Comparison of ENCODE assay signal across 8 mouse cellular contexts in genomic region chr15:84631560-84631959, GRCm38 (mm10). TPM values are rescaled to one million over a fixed set of nuclear protein-coding genes. Genes with fewer than 3 reads are reported as not detected.
DNase-seq lines count a peak whose midpoint lies in the region; ATAC-seq and TF ChIP-seq lines count a peak whose summit lies in the region.

No protein-coding gene starts in this region.

- H3K27ac ChIP-seq in embryonic facial prominence, embryonic 10.5 days (replicated peaks), result no peak overlapping the region
- H3K27ac ChIP-seq in heart, postnatal 0 days (ENCODE audit: low read depth), result no peak overlapping the region
- H3K27ac ChIP-seq in liver, postnatal 0 days (ENCODE audit: low read depth), result no peak overlapping the region

- H3K36me3 ChIP-seq in embryonic facial prominence, embryonic 10.5 days (replicated peaks), result no peaks in the 10 kb centered on the region
- no peaks in the 10 kb centered on the region for H3K36me3 ChIP-seq in heart, postnatal 0 days (replicated peaks; ENCODE audit: control insufficient read depth, insufficient read depth, low read length)
- H3K36me3 ChIP-seq in liver, postnatal 0 days (replicated peaks; ENCODE audit: insufficient read depth, low read length), result no peaks in the 10 kb centered on the region

- H3K4me3 ChIP-seq in embryonic facial prominence, embryonic 10.5 days, result no peak overlapping the region
- no peak overlapping the region for H3K4me3 ChIP-seq in heart, postnatal 0 days (ENCODE audit: low read depth, low read length)
- no peak overlapping the region for H3K4me3 ChIP-seq in liver, postnatal 0 days (ENCODE audit: low read depth, low read length)

- no peak for TF ChIP-seq EP300 in heart, postnatal 0 days (IDR thresholded peaks at IDR 0.05; ENCODE audit: low read depth)
- no peak for TF ChIP-seq EP300 in liver, postnatal 0 days (IDR thresholded peaks at IDR 0.05; ENCODE audit: low read depth)

- TF ChIP-seq CTCF in heart, postnatal 0 days (IDR thresholded peaks at IDR 0.05; ENCODE audit: low read depth), result peak; percentile 99
- peak; percentile 99 for TF ChIP-seq CTCF in liver, postnatal 0 days (IDR thresholded peaks at IDR 0.05; ENCODE audit: low read depth)

- peak; percentile 67 for ATAC-seq in heart, postnatal 0 days (ENCODE audit: insufficient read depth, low read depth)
- ATAC-seq in liver, postnatal 0 days, result peak; percentile 62; the same call in 1 of the 2 replicates
- ATAC-seq in neutrophil, adult 5-6 weeks (ENCODE audit: extremely low read depth, insufficient number of reproducible peaks, low FRiP score, poor library complexity, severe bottlenecking), result peak; percentile 72

- no peak overlapping the region for H3K4me2 ChIP-seq in heart, postnatal 0 days (ENCODE audit: low read depth, low read length)
- H3K4me2 ChIP-seq in liver, postnatal 0 days (ENCODE audit: low read depth, low read length), result no peak overlapping the region

- H3K9ac ChIP-seq in heart, postnatal 0 days (replicated peaks; ENCODE audit: low read depth, low read length), result no peak overlapping the region
- no peak overlapping the region for H3K9ac ChIP-seq in liver, postnatal 0 days (replicated peaks)

- 0 out of 2 replicates have a peak, but pooled peaks cover under 1% of the 10 kb centered on the region for H3K4me1 ChIP-seq in embryonic facial prominence, embryonic 10.5 days
- H3K4me1 ChIP-seq in heart, postnatal 0 days (ENCODE audit: control insufficient read depth, insufficient read depth), result no peaks in the 10 kb centered on the region
- H3K4me1 ChIP-seq in liver, postnatal 0 days (ENCODE audit: insufficient read depth), result no peaks in the 10 kb centered on the region

- no peaks in the 10 kb centered on the region for H3K9me3 ChIP-seq in embryonic facial prominence, embryonic 10.5 days
- no peaks in the 10 kb centered on the region for H3K9me3 ChIP-seq in heart, postnatal 0 days (replicated peaks; ENCODE audit: control insufficient read depth, low read length)
- H3K9me3 ChIP-seq in liver, postnatal 0 days (ENCODE audit: low read length), result no peaks in the 10 kb centered on the region

- WGBS in embryonic facial prominence, embryonic 10.5 days, result 2% methylated on average over 7 of the region's 7 CpGs
- 2% methylated on average over 7 of the region's 7 CpGs for WGBS in heart, postnatal 0 days
- 0% methylated on average over 7 of the region's 7 CpGs for WGBS in liver, postnatal 0 days (ENCODE audit: insufficient replicate concordance)

- DNase-seq in B cell, adult 2 months, result peak; percentile 79 to 83
- peak; percentile 84 for DNase-seq in adrenal gland, postnatal 14 days
- DNase-seq in embryonic facial prominence, embryonic 10.5 days (ENCODE audit: low spot score), result peak; percentile 85
- peak; percentile 51 for DNase-seq in heart, postnatal 0 days (ENCODE audit: low spot score)
- peak; percentile 89 for DNase-seq in kidney, postnatal 10 days
- peak; percentile 82 for DNase-seq in liver, postnatal 0 days
- DNase-seq in testis, postnatal 10 days (ENCODE audit: low spot score), result peak; percentile 86

- H3K27me3 ChIP-seq in embryonic facial prominence, embryonic 10.5 days (replicated peaks; ENCODE audit: low read depth, poor library complexity, severe bottlenecking), result peaks cover 9% of the 10 kb centered on the region; the same call in 1 of the 2 replicates
- peaks cover 8% of the 10 kb centered on the region for H3K27me3 ChIP-seq in heart, postnatal 0 days (ENCODE audit: control insufficient read depth, insufficient read depth, low read length)
- H3K27me3 ChIP-seq in liver, postnatal 0 days (ENCODE audit: insufficient read depth, low read length), result no peaks in the 10 kb centered on the region

RNA-seq across cellular contexts. Expression of gene Prr5, which starts 37.9 kb away (rescaled TPM):
- 7.1 and 8.7 TPM in 2 replicates for total RNA-seq in adrenal gland, postnatal 14 days (2021)
- 16.2 and 17.7 TPM in 2 replicates for polyA plus RNA-seq in embryonic facial prominence, embryonic 10.5 days (2016; fragmentation: Nextera tagmentation; extraction: Ambion mirVana)
- total RNA-seq in heart, postnatal 0 days (2014; rRNA removed; ENCODE audit: low replicate concordance), result 7.3 and 14.8 TPM in 2 replicates
- 5.6 and 6.5 TPM in 2 replicates for polyA plus RNA-seq in heart, postnatal 0 days (2015; fragmentation: Nextera tagmentation; extraction: Ambion mirVana)
- polyA plus RNA-seq in liver, postnatal 0 days (2015; fragmentation: Nextera tagmentation; extraction: Ambion mirVana), result 4.3 and 5.5 TPM in 2 replicates
- total RNA-seq in neutrophil, adult 5-6 weeks (2017), result 28.9 and 29.6 TPM in 2 replicates
